Mouse (Mus musculus) ES-E14 (cell line): ENCODE measurements around the gene Mpig6b. TPM values are rescaled to one million over a fixed set of nuclear protein-coding genes. Genes with fewer than 3 reads are reported as not detected.
A peak's percentile ranks its signal among the peaks of the same experiment; 100 is the strongest.

Experiments
- DNase-seq: peaks from one replicate; pipeline ENCODE4 v3.0.0-alpha.2; 2013; ENCODE audit warnings: low read depth, low spot score
- H3K27ac ChIP-seq: 2 replicates; pipeline ENCODE4 v1.5.1; 2012; ENCODE audit warnings: low read depth, mild to moderate bottlenecking, low read length, moderate library complexity, mixed read lengths; ENCODE audit not compliant: poor library complexity, insufficient read depth, severe bottlenecking
- H3K36me3 ChIP-seq: 2 replicates; pipeline ENCODE4 v1.6.1; 2012; ENCODE audit warnings: mild to moderate bottlenecking, low read length, moderate library complexity, mixed read lengths; ENCODE audit not compliant: control insufficient read depth, poor library complexity, insufficient read depth, severe bottlenecking
- H3K4me1 ChIP-seq, 2 experiments: fragments of 150-350 bp in 1 of 2; sonication (generic) in 1 of 2; 2 replicates each; pipeline ENCODE4 v1.6.1; 2012; ENCODE audit warnings: low read length in 2 of 2, mild to moderate bottlenecking in 1 of 2, mixed read lengths in 1 of 2; ENCODE audit not compliant: control insufficient read depth in 2 of 2, insufficient read depth in 2 of 2, poor library complexity in 1 of 2
- H3K4me3 ChIP-seq, 2 experiments: fragments of 150-350 bp in 1 of 2; sonication (generic) in 1 of 2; 2 replicates each; pipeline ENCODE4 v1.5.1; 2012; ENCODE audit warnings: low read length in 2 of 2, low read depth in 1 of 2, mild to moderate bottlenecking in 1 of 2, mixed read lengths in 1 of 2; ENCODE audit not compliant: insufficient read depth in 1 of 2, poor library complexity in 1 of 2, severe bottlenecking in 1 of 2
- H3K9ac ChIP-seq: 2 replicates; pipeline ENCODE4 v1.6.1; 2012; ENCODE audit warnings: low read depth, mild to moderate bottlenecking, low read length, mixed read lengths; ENCODE audit not compliant: poor library complexity, insufficient read depth, severe bottlenecking
- H3K9me3 ChIP-seq: fragments of 150-350 bp; sonication (generic); 2 replicates; pipeline ENCODE4 v1.6.1; 2012; ENCODE audit warnings: low read depth, mild to moderate bottlenecking, low read length; ENCODE audit not compliant: control insufficient read depth, insufficient read depth
- CHD2 ChIP-seq: IDR thresholded peaks from 2 replicates; pipeline ENCODE4 v1.6.1; 2014; ENCODE audit warnings: mild to moderate bottlenecking, low read depth, low read length, inconsistent platforms
- HCFC1 ChIP-seq: IDR thresholded peaks from 2 replicates; pipeline ENCODE4 v1.6.1; 2012; ENCODE audit warnings: low read length, inconsistent platforms, borderline replicate concordance; ENCODE audit not compliant: insufficient read depth
- MAFK ChIP-seq: IDR thresholded peaks from 2 replicates; pipeline ENCODE4 v1.6.1; 2014; ENCODE audit warnings: mild to moderate bottlenecking, low read depth, low read length, inconsistent platforms; ENCODE audit not compliant: insufficient read depth
- ZC3H11A ChIP-seq: IDR thresholded peaks from 2 replicates; pipeline ENCODE4 v1.6.1; 2012; ENCODE audit warnings: low read depth, mild to moderate bottlenecking, inconsistent platforms, low read length, borderline replicate concordance
- ZNF384 ChIP-seq: IDR thresholded peaks from 2 replicates; pipeline ENCODE4 v1.6.1; 2012; ENCODE audit warnings: low read depth, low read length, inconsistent platforms
- in situ Hi-C, 2 experiments: fragments of 600-800 bp; cut with MboI; formaldehyde crosslinking; loops; one replicate each; pipeline ENCODE4 v1.15.1; 2025; ENCODE audit warnings: low sequenced_read_pairs in 2 of 2, inconsistent platforms in 1 of 2; ENCODE audit not compliant: unreplicated experiment in 2 of 2
- total RNA-seq: library from RNA; depleted of rRNA; stranded (reverse); fragments of 300-350 nt; gene quantifications from 2 replicates; pipeline ENCODE4 v1.2.3, GENCODE M21; 2012

The Mpig6b gene
- total RNA-seq, 1 experiment = not detected

DNA sequence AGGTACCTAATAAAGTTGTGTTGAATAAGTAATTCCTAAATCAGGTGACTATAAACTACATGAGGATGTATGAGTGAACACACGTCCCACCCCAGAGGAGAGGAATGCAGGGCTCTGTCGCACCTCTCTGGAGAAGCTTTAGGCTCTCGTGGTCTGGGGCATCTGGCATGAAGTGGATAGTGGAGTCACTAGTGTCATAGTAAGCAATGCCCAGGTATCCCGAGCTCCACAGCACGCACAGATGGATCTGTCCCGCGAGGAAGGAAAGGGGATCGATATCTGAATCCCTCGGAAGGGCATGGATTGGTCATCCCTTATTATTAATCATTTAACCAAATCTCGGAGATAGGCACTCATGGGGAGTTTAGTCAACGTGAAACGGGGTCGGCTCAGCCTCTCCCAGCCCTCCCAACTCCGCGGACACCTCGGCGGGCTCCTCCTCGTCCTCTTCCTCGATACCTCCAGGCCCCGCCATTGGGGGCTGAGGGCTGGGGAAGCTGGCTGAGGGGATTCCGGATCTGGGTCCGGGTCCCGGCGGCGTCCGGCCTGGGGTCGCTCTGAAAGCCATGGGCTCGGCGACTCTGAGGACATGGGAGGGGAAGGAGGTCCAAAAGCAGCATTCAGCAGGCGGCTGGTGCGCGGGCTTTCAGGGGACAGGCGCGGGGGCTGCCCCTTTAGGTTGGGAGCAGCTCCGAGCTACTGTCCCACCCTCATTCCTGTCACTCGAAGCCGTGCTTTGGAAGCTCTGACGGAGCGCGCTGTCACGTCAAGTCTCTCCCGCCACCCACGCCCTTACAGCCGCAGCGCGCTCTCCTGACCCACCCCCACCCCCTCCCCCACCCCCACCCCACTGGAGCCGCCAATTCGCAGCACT, 19.9 kb downstream of the Mpig6b start:
- H3K27ac ChIP-seq = no peak overlapping the region
- in situ Hi-C loops = no loop called here
- H3K4me3 ChIP-seq = peak overlapping the region; percentile 66 to 78
- no peaks in the 10 kb centered on the region for H3K9me3 ChIP-seq
- no peak for TF ChIP-seq HCFC1
- no peak for TF ChIP-seq CHD2
- TF ChIP-seq ZC3H11A = no peak
- no peak for TF ChIP-seq MAFK
- no peak for TF ChIP-seq ZNF384
- DNase-seq = no peak
- no peaks in the 10 kb centered on the region for H3K36me3 ChIP-seq
- peak overlapping the region; percentile 91 for H3K9ac ChIP-seq
- peaks cover 0 to 14% of the 10 kb centered on the region in 2 experiments for H3K4me1 ChIP-seq

GRCm38 (mm10) chr17:35044904-35045806, 20.8 kb downstream of the Mpig6b start:
- H3K9ac ChIP-seq = no peak overlapping the region
- no peaks in the 10 kb centered on the region for H3K9me3 ChIP-seq
- H3K4me3 ChIP-seq = peak overlapping the region in 1 of 2 experiments; percentile 78; a peak in 2 of 4 replicates
- no peak for TF ChIP-seq ZNF384
- TF ChIP-seq CHD2 = no peak
- TF ChIP-seq ZC3H11A = no peak
- no peak for TF ChIP-seq HCFC1
- peaks cover 0 to 14% of the 10 kb centered on the region in 2 experiments for H3K4me1 ChIP-seq
- no peaks in the 10 kb centered on the region for H3K36me3 ChIP-seq
- no peak overlapping the region for H3K27ac ChIP-seq
- in situ Hi-C loops = no loop called here
- no peak for DNase-seq

GRCm38 (mm10) chr17:35043794-35044193, 22.2 kb downstream of the Mpig6b start:
- no peak overlapping the region for H3K4me3 ChIP-seq
- H3K4me1 ChIP-seq = peaks cover 0 to 8% of the 10 kb centered on the region in 2 experiments; a peak in 2 of 4 replicates
- no peaks in the 10 kb centered on the region for H3K36me3 ChIP-seq
- H3K9ac ChIP-seq = no peak overlapping the region
- no peak overlapping the region for H3K27ac ChIP-seq
- DNase-seq = no peak
- H3K9me3 ChIP-seq = no peaks in the 10 kb centered on the region
- no peak for TF ChIP-seq ZNF384
- no peak for TF ChIP-seq HCFC1
- no peak for TF ChIP-seq CHD2
- TF ChIP-seq MAFK = no peak
- TF ChIP-seq ZC3H11A = no peak
- in situ Hi-C loops = no loop called here

DNA sequence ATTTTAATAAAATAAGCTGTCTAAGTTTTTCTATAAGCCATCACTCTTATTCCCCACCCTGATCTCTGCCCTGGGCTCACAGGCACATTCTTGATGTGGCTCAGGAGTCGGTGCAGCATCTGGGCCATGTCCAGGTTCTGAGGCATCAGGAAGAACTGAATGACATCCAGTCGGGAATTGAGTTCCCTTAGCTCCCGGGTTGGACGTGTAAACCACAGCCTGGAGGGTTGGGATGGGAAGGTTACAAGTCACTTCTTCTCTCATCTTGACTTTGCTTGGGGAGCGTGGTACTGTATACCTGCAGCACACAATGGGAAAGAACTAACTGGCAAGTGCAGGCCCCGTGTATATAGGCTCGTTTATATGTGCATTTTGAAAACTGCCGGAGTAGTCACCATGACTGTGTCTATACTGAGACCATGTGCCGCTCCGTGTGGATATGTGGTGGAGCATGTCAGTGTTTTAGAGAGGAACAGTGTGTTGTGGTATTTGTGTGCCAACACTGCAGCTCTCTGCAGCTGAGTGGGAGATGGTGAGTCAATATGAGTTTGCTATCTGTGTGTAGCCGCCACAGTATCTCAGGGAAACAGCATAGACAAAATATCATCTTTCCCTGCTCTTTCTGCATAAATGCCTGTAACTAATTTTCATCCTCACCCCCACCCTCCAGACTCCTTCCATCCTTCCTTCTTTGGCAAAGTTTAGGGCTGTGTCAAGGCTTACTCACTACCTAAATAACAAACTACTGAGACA, 26.7 kb downstream of the Mpig6b start:
- no peak overlapping the region for H3K9ac ChIP-seq
- no peak for DNase-seq
- no peaks in the 10 kb centered on the region for H3K9me3 ChIP-seq
- H3K4me3 ChIP-seq = no peak overlapping the region
- TF ChIP-seq ZC3H11A (no peak), ZNF384 (no peak), MAFK (no peak), CHD2 (no peak), HCFC1 (no peak)
- in situ Hi-C loops = no loop called here
- no peaks in the 10 kb centered on the region for H3K4me1 ChIP-seq
- H3K27ac ChIP-seq = no peak overlapping the region
- no peaks in the 10 kb centered on the region for H3K36me3 ChIP-seq
